Mouse (Mus musculus): ENCODE measurements around the gene Cd68.
"Not testable (repeated sequence)": the region's sequence is repeated elsewhere in the genome, so short reads cannot be mapped to it uniquely, and the experiment has no call there.

The Cd68 gene

DNA sequence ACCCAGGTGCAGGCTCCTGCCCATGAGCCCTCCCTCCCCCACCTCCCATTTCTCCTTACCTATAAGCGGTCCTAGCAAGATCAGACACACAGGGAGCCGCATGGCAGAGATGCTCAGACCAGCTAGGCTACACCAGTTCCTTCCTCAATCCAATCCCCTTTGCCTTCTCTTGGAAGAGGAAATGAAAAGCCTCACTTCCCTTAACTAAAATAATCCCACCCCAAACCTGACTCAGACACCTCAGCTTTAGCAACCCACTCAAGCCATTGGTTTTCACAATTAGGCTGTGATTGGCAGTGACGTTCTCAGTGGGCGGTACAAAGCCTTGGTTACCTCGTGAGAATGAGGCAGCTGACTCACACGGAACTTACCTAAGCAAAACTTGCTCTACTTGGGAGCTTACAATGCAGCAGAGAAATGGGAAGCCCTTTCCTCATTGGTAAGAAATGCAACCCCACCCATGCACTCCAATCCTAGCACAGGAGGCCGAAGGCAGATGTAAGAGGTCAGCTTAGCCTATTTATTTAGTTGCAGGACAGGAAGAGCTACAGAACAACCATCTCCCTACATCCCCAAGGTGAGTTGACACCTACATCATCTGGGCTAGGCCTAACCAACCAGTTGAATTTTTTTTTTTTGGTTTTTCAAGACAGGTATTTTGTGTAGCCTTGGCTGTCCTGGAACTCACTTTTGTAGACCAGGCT, at the start of gene Cd68:
Gene Cd68 (minus strand): TSS at position 193 of the 704 bp plus-strand sequence.
- in situ Hi-C loops (cut with MboI; ENCODE audit: low sequenced_read_pairs): no loop called here

DNA sequence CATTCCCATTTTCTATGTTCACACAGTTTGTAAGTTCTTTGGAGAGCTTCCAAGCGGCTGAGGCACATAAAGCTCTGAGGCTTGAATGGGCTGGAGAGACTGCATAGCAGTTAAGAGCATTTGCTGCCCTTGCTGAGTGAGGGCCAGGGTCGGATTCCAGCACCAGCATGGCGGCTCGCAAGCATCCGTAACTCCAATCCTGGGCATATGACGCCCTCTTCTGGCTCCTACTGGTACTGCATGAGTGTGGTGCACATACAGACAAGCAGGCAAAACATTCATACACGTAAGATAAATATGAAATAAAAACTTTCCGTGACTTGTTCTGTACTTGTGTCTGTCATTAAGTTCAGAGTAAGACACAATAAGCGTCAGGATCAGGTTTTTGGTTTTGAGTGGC, 49.5 kb upstream of the Cd68 start:
- in situ Hi-C loops (cut with MboI; ENCODE audit: low sequenced_read_pairs): no loop called here

DNA sequence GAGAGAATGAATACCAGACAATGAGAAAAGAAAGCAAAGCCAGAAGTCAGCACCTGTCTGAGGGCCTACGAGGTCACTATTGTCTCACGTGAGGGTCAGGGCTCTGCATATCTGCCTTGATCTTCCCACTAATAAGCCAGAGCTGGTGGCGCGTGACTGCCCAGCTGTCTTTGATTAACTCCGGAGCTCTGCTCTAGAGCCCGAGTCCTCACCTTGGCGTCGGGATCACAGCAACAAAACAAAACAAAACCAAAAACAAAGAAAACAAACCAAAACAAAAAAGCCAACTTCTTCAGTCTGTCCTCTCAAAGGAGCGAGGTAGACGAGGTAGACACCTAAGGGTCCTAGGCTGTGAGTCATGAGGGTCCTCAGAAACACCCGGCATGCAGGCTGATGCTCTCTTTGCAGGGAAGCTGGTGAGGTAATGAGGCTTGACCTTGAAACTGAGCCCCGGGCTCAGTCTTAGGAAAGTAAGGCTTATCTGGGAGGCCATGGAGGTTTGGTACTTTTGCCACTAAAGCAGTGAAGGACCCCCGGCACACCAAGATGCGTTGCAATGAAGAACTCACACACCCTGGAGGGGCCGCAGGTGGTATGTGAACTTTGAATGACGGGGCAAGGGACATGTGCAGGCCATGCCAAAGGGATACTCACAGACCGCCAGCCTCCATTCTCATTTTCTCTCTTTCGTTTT, 48.8 kb upstream of the Cd68 start:
- in situ Hi-C loops (cut with MboI; ENCODE audit: low sequenced_read_pairs): no loop called here

DNA sequence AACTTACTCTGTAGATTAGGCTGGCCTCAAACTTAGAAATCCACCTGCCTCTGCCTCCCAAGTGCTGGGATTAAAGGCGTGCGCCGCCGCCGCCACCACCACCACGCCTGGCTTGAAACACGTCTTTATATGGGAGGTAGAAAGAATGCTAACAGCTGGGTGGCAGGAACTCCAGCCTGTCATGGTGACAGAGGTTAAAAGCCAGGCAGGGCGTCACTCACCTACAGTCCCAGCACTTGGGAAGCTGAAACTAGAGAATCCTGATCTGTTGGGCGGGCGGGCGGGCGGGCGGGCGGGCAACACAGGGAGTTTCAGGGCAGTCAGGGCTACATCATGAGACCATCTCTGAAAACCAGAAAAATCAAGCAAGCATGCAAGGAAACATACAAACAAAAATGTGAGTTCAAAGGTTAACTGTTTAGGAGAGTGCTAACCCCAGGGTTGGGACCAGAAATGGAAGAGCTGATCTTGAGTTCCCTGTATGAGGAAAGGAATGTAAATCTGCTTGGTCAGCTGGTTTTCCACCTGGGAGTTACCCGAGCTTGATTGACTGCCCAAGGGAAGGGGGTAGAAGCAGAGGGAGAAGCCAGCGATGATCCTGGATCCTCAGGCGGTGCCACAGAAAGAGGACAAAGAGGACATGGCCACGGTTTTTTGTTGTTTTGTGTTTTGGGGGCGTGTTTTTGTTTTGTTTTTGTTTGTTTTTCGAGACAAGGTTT, 47.2 kb upstream of the Cd68 start:
- in situ Hi-C loops (cut with MboI; ENCODE audit: low sequenced_read_pairs): no loop called here

DNA sequence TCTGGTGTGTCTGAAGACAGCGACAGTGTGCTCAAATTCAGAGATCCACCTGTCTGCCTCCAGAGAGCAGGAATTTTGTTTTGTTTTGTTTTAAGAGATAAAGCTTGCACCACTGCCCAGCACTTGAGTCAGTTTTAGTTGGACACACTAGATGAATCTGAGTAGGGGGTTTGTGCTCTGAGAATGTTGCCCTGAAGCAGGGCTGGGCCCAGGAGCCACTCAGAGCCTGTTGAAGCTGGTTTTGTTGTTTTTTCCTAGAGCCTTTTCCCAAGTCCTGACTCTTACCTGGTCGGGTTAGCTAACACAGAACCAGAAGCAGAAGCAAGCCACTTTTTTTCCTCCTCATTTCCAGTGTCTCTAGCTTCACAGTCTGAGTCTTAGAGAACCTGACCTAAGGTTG, 45.1 kb upstream of the Cd68 start:
- in situ Hi-C loops (cut with MboI; ENCODE audit: low sequenced_read_pairs): no loop called here

DNA sequence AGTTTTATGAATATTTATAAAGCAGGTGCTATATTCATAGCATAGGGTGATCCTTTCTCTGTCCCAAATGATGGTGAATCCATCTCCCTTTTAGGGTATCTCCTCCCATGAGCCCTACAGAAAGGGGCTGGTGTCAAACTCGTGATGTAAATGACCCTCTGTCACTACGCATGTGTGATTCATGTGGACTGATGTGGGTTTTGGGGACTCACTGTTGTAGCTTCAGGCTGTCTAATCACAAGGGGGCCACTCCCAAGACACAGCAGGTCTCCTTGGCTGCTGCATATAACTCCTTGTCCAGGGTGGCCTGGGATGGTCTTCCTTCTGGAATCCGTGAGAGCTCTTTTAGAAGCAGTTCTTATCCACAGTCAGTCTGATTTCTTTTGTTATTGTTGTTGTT, 44.5 kb upstream of the Cd68 start:
- in situ Hi-C loops (cut with MboI; ENCODE audit: low sequenced_read_pairs): no loop called here

DNA sequence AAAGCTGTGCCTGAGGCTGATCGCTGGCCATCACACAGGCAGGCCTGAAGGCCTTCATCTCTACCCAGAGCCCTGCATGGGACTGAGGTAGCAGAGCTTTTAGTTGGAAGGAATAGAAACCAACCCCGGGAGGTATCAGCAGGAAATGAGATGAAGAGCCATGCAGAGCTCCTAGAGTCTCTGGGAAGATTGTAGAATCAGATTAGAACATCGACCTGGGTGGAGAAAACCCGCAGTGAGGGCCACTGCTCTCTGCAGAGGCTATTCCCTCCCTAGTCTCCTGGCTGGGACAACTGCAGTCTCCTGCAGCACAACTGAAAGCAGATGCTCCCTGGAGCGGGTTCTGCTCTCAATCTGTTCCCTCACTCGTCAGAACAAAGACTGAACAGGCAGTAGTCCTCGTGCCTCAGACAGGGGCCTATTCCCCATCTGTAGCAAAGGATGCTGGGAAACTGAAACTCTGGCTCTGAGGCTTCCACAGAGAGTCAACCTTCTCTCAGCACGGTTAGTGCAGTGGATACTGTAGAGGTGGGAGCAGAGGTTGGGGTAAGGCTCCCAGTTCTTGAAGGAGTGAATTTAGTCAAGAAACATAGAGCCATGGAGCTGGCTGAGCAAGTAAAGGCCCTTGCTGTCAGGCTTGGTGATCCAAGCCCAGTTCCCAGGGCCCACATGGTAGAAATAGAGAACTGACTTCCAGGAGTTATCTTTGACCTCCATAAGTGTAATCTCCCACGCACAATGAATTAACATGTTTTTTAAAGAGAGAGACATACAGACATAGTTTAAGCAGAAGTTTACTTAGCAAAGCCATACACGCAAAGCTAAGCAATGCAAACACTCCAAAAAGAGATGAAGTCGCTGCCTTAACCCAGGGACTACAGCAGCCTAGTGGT, 43.8 kb upstream of the Cd68 start:
- in situ Hi-C loops (cut with MboI; ENCODE audit: low sequenced_read_pairs): no loop called here

DNA sequence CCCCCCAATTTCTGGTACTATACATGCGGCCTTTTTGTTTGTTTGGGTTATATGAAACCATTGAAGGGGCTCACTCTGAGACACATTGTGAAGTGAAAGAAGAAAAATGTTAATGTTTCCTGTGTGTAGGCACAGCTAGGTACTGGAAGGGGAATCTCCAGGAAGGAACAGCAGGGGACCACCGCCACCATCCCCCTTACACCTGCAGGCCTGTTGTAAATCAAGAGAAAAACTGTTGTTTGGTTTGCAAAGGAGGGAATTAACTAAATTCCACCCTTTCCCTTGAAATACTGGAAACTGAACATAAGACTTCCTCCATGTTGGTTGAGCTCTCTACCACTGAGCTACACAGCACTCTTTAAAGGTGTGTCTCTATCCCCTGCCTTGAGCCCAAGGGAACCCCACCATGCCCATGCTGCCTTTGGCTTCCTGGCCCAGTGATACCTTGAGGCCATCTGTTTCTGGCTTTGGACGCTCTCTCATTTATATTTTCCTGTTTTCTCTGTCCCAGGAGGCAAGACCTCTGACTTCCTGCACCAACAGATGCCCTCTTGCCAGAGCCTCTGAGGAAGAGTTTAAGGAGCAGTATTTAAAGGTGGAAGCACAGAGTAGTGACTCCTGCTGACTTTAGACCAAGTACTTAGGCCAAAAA, 42.8 kb upstream of the Cd68 start:
- in situ Hi-C loops (cut with MboI; ENCODE audit: low sequenced_read_pairs): no loop called here

DNA sequence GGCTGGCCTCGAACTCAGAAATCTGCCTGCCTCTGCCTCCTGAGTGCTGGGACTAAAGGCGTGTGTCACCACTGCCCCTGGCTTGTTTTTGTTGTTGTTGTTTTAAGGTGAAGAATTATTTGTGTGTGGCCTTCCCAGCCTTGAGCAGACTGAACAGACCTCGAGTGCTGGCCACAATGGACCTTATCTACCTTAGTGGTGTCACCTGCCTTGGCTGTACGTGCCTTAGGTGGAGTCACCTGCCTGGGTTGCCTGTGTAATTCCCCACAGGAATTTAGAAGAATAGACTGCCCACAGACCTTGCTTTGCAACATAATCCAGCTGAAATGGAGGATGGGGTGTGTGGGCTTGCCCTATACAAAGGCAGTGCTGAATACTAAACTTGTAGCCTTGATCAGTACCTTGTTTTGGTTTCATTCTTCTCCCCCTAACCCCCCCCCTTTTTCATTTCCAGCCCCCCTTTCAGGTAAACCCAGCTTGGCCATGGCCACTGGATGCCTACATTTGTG, 42.0 kb upstream of the Cd68 start:
- in situ Hi-C loops (cut with MboI; ENCODE audit: low sequenced_read_pairs): no loop called here

DNA sequence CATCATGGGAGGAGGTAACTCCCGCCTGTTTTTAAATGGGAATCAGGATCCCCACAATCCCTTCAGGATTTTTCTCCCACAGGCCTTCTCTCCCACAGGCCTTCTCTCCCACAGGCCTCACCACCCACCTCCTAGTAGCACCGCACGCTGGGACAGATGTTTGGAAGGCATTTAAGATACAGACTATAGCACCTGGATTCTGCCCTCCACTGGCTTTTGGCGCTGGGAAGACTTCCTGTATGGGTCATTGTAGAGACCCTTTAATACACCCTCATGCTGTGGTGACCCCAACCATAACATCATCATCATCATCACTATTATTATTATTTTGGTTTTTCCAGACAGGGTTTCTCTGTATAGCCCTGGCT, 41.5 kb upstream of the Cd68 start:
- in situ Hi-C loops (cut with MboI; ENCODE audit: low sequenced_read_pairs): no loop called here

DNA sequence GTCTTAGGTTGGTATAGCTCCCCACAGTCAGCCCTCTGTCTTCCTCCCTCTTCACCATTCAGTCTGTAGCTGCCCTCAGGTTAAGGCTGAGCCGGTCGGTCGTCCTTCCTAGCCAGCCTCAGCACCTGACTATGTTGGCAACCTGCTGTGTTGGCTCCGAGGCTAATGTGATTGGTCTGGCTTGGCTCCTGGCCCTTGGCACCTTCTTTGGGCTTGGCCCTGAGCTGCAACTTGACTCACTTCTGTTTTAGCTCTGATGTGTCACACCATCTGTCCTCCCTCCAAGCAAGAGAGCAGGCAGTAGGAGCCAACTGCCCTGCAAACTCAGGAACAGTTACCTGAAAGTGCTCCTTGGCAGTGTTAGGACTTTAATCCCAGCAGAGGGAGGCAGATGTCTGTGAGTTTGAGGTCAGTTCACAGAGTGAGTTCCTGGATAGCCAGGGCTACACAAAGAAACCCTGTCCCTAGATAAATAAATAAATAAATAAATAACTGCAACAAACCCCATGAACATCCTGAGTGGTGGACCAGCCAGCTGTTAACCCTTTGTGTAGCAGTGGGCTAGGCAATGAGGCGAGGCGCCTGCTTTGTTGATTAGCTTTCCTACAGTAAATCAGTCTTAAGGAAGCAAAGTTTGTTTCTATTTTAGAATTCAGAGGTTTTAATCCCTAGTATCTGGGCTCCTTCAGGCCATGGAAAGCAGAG, 41.0 kb upstream of the Cd68 start:
- in situ Hi-C loops (cut with MboI; ENCODE audit: low sequenced_read_pairs): no loop called here

DNA sequence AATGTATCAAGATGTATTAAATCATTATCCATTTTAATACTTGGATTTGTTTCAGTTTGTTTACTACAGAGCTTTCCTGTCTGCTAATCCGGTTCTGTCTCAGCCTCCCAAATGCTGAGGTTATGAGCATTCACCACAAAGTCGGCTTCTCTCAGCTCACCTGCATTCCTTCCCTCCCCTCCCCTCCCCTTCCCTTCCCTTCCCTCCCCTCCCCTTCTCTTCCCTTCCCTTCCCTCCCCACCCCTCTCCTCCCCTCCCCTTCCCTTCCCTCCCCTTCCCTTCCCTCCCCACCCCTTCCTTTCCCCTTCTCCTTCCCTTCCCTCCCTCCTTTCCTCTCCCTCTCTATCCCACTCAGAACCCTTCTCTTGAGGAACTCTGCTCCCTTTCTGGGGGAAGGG, 38.7 kb upstream of the Cd68 start:
- in situ Hi-C loops (cut with MboI; ENCODE audit: low sequenced_read_pairs): no loop called here

DNA sequence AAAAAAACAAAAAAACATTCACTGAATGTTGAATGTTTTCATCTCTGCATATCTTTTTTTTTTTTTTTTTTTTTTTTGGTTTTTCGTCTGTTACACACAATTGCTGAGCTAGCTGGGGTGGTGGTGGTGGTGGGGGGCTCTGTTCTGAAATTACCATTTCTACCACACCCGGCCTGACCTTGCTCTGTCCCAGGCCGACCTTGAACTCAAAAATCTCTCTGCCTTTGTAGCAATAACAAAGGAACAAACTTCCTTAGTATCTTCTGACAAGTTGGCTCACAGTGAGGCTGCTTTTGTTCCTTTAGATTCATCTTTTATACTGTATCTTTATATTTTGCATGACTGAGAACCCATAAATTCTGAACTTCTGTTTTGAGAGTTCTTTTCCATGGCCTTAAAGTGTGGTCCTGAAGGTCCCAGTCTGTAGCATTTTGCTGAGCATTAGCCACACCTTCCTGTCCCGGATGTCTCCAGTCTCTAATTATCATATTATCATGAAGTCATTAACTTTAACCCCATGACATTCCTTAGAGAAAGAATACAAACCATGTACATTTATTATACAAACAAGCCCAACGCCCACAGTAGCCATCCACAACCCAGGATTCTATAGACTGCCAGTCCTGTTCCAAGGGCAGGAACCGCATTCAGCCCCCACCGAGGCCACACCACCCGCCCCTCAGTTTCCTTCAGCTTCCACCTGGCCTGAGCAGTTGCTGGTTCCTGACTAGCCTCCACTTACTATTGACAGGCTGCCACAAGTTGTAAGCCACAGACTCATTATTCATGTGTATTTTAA, 38.1 kb upstream of the Cd68 start:
- in situ Hi-C loops (cut with MboI; ENCODE audit: low sequenced_read_pairs): no loop called here

DNA sequence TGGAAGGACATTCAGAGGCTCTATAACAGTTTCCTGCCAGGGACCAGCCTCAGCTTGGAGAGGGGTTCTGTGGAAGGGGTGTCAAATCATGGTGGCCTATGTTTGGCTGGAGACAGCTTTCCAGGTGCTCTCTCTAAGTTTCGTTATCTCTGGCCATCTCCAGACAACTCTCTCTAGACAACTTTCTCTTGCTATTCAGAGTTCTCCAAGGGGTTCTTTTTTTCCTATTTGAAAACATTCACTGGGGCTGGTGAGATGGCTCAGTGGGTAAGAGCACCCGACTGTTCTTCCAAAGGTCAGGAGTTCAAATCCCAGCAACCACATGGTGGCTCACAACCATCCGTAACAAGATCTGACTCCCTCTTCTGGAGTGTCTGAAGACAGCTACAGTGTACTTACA, 37.4 kb upstream of the Cd68 start:
- in situ Hi-C loops (cut with MboI; ENCODE audit: low sequenced_read_pairs): not testable (repeated sequence)

DNA sequence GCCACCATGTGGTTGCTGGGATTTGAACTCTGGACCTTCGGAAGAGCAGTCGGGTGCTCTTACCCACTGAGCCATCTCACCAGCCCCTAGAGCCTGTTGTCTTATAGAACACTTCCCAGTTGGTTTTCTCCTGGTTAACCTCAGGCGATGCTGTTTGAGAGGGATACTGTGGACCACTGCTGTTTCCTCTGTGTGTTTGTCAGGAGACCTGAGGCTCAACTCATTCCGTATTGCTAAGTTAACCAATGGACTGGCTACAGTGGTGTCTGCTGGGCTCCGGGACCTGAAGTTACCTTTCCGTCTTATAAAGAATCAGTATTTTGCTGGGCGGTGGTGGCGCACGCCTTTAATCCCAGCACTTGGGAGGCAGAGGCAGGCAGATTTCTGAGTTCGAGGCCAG, 36.9 kb upstream of the Cd68 start:
- in situ Hi-C loops (cut with MboI; ENCODE audit: low sequenced_read_pairs): not testable (repeated sequence)

DNA sequence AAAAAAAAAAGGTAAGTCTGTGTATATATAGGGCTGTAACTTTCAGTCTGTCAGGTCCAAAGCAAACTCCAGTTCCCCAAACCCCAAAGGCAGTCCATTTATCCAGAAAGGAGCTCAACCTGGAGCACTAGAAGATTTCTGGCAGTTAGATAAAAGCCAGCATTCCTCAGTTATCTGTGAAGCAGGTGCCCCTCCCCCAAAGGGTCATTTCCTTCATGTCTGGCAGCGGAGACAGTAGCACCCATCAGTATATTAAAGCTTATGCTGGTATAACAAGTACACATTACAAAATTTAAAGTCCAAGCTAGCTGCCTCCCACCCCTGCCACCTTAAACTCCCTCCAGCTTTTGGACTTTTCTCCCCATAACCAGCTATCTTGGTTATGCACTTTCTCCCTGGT, 33.6 kb upstream of the Cd68 start:
- in situ Hi-C loops (cut with MboI; ENCODE audit: low sequenced_read_pairs): no loop called here

DNA sequence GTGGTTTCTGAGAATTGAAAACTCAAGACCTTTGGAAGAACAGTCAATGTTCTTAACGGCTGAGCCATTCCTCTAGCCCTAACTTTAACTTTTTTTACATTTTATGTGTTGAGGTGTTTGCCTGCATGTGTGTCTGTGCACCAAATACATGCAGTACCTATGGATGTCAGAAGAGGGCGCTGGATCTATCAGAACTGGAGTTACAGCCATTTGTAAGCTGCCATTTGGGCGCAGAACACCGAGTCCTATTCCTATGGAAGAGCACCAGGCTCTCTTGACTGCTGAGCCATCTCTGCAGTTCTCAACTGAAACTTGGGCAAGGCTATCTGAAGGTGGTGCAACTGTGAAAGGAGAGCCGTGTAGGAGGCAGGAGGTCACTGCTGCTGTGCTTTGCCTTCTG, 32.6 kb upstream of the Cd68 start:
- in situ Hi-C loops (cut with MboI; ENCODE audit: low sequenced_read_pairs): no loop called here

DNA sequence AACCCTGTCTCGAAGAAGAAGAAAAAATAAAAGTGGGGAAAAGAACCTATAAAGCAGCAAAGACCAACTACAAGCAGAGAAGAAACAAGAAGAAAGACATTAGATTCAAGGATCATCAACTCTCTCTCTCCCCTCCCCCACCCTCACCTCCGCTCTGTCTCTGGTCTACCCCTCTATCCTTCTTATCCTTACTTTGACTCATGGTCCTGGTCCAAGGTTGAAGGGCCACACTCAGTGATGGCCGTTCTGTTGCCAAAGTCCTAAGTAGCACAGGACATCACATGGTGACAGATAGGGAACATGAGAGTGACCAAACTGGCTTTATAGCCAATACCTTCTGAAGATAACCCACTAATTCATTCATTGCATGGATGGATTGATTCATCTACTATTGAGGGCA, 31.4 kb upstream of the Cd68 start:
- in situ Hi-C loops (cut with MboI; ENCODE audit: low sequenced_read_pairs): no loop called here

Data from CH12F3 (cell line).